Mouse (Mus musculus) cortical plate, adult 2 months (tissue): ENCODE measurements around the gene Topors.

Experiments used
- CTCF ChIP-seq: fragments of 200-500 bp; IDR thresholded peaks from 2 replicates; pipeline ENCODE4 v1.5.1; 2011; ENCODE audit warnings: mild to moderate bottlenecking, control low read depth, low read length; ENCODE audit not compliant: insufficient read depth; ENCODE audit errors: extremely low read depth
- POLR2A ChIP-seq: fragments of 200-500 bp; IDR thresholded peaks from 2 replicates; pipeline ENCODE4 v1.6.1; 2011; ENCODE audit warnings: mild to moderate bottlenecking, low read length, control low read depth; ENCODE audit not compliant: insufficient read depth; ENCODE audit errors: extremely low read depth

DNA sequence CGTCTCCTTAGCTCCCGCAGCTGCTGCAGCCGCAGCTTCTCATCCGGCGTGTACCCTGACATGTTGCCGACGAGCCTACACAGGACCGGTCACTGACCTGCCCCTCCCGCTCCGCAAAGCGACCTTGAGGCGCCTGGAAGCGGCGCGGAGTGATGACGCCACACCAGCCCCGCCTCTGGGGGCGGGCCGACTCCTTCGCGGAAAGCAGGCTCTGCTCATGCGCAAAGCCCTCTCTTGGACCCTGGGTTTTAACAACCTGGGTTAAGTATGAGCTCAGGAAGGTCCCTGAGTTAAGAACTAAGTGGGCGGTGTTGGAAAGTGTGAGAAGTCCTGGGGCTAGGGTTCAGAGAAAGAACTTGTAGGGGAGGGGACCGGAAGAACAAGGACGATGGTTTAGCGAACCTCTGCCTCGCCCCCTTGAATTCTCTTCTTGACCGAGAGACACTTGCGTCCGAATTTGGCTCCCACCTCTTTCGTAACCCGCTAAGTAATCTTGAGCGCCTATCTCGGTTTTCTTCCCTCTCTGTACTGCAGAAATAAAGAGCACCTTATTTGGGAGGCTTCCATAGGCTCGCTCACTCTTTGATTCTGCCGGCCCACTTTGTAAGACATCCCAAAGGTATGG lies 9.7 kb upstream of the Topors start, which contains the start of gene Ndufb6:
- TF ChIP-seq CTCF (no peak), POLR2A (peak; percentile 80)
